Mouse (Mus musculus) bone marrow, adult 2 months (tissue): ENCODE measurements around the gene Gm45021.

Experiments used
- CTCF ChIP-seq: fragments of 200-500 bp; IDR thresholded peaks from 2 replicates; pipeline ENCODE4 v1.5.1; 2011; ENCODE audit warnings: low read length, control low read depth; ENCODE audit not compliant: control insufficient read depth, insufficient read depth
- POLR2A ChIP-seq: fragments of 200-500 bp; IDR thresholded peaks from 2 replicates; pipeline ENCODE4 v1.6.1; 2011; ENCODE audit warnings: low read depth, mild to moderate bottlenecking, control low read depth, low read length, borderline replicate concordance; ENCODE audit not compliant: control insufficient read depth

DNA sequence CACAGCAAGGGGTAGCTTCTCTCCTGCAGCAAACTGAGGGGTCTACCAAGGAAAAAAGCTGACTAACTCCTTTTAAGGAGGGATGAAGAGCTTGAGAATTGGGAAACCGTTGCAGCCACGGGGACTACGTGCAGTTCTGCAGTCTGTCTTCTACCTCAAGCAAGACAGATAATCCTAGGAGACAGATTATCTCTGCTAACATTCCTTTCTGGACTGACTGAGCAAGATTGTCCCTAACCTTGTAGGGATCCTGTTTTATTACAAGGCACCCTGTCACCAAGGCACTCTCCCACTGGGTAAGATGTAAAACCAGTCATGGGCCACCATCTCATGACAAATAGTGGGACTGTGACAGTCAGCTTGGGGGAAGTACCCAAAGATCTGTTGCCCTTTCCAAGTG is 8.2 kb upstream of the Gm45021 start:
- no peak for TF ChIP-seq CTCF
- TF ChIP-seq POLR2A, result no peak
